Mouse (Mus musculus): ENCODE results near the gene Lgals2.

DNA sequence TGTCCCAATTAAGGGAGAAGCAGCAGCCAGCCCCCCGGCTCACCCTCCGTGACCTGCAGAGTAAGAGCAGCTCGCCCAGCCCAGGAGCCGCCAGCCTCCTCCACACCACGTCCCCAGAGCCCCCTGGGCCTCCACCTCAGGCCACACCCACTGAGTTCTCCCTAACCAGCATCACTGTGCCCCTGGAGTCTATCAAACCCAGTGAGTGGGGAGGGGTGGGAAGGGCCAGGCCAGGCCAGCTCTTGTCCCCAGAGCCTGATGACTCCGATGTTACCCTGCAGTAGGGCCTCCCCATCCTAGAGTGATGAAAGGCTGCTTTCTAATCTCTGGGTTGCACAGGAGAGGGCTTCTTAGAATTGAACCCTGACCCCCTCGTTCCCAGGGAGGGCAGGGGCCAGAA is 37.1 kb upstream of the Lgals2 start:
- TF ChIP-seq CTCF (IDR thresholded peaks at IDR 0.05; ENCODE audit: borderline replicate concordance, control insufficient read depth, extremely low read depth, insufficient read depth, low read length, poor library complexity) (no peak), POLR2A (IDR thresholded peaks at IDR 0.05; ENCODE audit: control insufficient read depth, extremely low read depth, insufficient read depth, low read length, poor library complexity) (no peak)

Data from thymus, adult 2 months (tissue).